Mouse (Mus musculus) intestine, embryonic 16.5 days (tissue): Measurements from ENCODE around the gene Wfdc15a. TPM values are rescaled to one million over a fixed set of nuclear protein-coding genes. Genes with fewer than 3 reads are reported as not detected.

Experiments
- ATAC-seq: fragments of 200-750 bp; cut with Nextera tagmentation; 2 replicates; pipeline ENCODE4 v1.8.0; 2017; ENCODE audit warnings: moderate TSS enrichment, moderate library complexity
- H3K27ac ChIP-seq: fragments of 300-500 bp; sonication (generic); 2 replicates; pipeline ENCODE4 v1.5.1; 2014; ENCODE audit warnings: mild to moderate bottlenecking, low read length
- H3K27me3 ChIP-seq: fragments of 300-500 bp; sonication (generic); replicated peaks from 2 replicates; pipeline ENCODE4 v1.6.1; 2014; ENCODE audit warnings: low read length, control low read depth, mixed read lengths; ENCODE audit not compliant: control insufficient read depth, insufficient read depth
- H3K36me3 ChIP-seq: fragments of 300-500 bp; sonication (generic); 2 replicates; pipeline ENCODE4 v1.6.1; 2014; ENCODE audit warnings: low read length, control low read depth; ENCODE audit not compliant: control insufficient read depth, insufficient read depth
- H3K4me1 ChIP-seq: fragments of 300-500 bp; sonication (generic); 2 replicates; pipeline ENCODE4 v1.6.1; 2014; ENCODE audit warnings: low read length, control low read depth, mixed read lengths; ENCODE audit not compliant: control insufficient read depth, insufficient read depth
- H3K4me2 ChIP-seq: fragments of 300-500 bp; sonication (generic); 2 replicates; pipeline ENCODE4 v1.6.1; 2014; ENCODE audit warnings: low read depth, low read length, control low read depth
- H3K4me3 ChIP-seq: fragments of 300-500 bp; sonication (generic); 2 replicates; pipeline ENCODE4 v1.5.1; 2014; ENCODE audit warnings: mild to moderate bottlenecking, low read length
- H3K9ac ChIP-seq: fragments of 300-500 bp; sonication (generic); 2 replicates; pipeline ENCODE4 v1.6.1; 2014; ENCODE audit warnings: low read depth, low read length
- H3K9me3 ChIP-seq: fragments of 300-500 bp; sonication (generic); 2 replicates; pipeline ENCODE4 v1.6.1; 2016; ENCODE audit warnings: low read length, control low read depth; ENCODE audit not compliant: control insufficient read depth
- WGBS: fragments of 180-500 bp; shearing (Covaris S2); extraction: QIAGEN DNeasy Blood & Tissue Kit; methylation state at CpG from one replicate; pipeline ENCODE4 v1.1.7; 2014; 5-methylcytosine and 5-hydroxymethylcytosine counted together
- polyA plus RNA-seq: library from polyadenylated mRNA; unstranded; fragments of >200 nt; fragmentation: Nextera tagmentation; extraction: Ambion mirVana; gene quantifications from 2 replicates; pipeline ENCODE4 v1.2.1, GENCODE M21; 2015

Wfdc15a gene
- polyA plus RNA-seq, 1 experiment from 2014 or later, result not detected

DNA sequence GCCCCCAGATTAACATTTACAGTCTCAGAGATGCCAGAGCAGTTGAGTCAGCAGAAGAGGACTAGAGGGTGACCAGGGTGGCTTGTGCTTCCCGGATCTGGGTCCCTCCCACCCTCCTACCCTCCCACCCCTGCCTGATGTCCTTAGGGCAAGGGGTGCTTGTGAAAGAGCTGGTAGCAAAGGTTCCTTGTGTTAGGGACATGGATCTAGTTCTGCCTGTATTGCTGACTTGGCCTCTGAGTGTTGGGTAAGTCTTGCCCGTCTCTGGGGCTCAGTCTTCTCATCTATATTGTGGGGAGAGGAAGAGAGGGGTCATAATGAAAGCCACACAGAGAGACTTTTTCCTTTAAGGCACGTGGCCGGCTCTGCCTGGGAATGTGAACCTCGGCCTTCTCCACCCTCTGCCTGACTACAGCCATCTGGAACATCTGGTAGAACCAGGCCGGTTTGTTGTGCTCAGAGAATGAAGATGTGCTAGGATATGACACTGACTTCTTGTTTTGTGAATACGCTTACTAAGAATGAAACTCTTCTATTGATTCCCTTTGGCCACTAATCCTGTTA lies 17.2 kb downstream of the Wfdc15a start, which contains the start of gene Wfdc5:
Gene Wfdc5, minus strand, starts transcription at position 51 of the 564 bp plus-strand sequence.
- Histone ChIP-seq H3K27me3 (no peaks in the 10 kb centered on the region; the same call in 1 of the 2 replicates), H3K9me3 (no peaks in the 10 kb centered on the region), H3K4me3 (no peak within 1 kb of the TSS), H3K4me2 (no peak within 1 kb of the TSS), H3K27ac (no peak within 1 kb of the TSS), H3K4me1 (no peaks in the 10 kb centered on the region), H3K36me3 (no peaks in the 10 kb centered on the region), H3K9ac (no peak within 1 kb of the TSS)
- 78% methylated on average over 7 of the region's 7 CpGs for WGBS
- ATAC-seq, result no peak

DNA sequence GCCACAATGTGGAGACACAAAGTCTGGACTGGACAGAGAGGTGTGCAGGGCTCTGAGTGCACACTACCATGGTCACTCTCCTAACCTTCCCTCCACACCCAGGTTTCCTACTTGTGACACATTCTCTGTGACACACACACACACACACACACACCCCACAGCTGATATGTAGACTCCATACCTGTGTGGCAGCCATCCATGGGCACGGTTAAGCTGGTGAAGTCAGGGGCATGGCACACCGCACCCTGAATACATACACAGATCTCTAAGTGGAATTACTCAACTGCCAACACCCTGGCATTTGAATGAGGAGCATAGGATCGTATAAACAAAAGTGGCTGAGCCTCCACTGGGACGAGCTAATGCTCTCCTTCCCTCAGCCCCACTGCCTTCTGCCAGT lies 19.2 kb downstream of the Wfdc15a start:
- no peak overlapping the region for H3K27ac ChIP-seq
- H3K9me3 ChIP-seq, result no peaks in the 10 kb centered on the region
- no peak for ATAC-seq
- no peaks in the 10 kb centered on the region for H3K36me3 ChIP-seq
- no peak overlapping the region for H3K4me2 ChIP-seq
- WGBS, result 76% methylated on average over 4 of the region's 4 CpGs
- H3K4me1 ChIP-seq, result no peaks in the 10 kb centered on the region
- no peaks in the 10 kb centered on the region; the same call in 1 of the 2 replicates for H3K27me3 ChIP-seq
- no peak overlapping the region for H3K4me3 ChIP-seq
- no peak overlapping the region for H3K9ac ChIP-seq

GRCm38 (mm10) chr2:164180124-164180523 lies 19.8 kb downstream of the Wfdc15a start:
- H3K9ac ChIP-seq, result no peak overlapping the region
- no peak for ATAC-seq
- H3K4me2 ChIP-seq, result no peak overlapping the region
- no peaks in the 10 kb centered on the region for H3K4me1 ChIP-seq
- H3K4me3 ChIP-seq, result no peak overlapping the region
- no peak overlapping the region for H3K27ac ChIP-seq
- no peaks in the 10 kb centered on the region for H3K36me3 ChIP-seq
- no peaks in the 10 kb centered on the region for H3K9me3 ChIP-seq
- H3K27me3 ChIP-seq, result no peaks in the 10 kb centered on the region; the same call in 1 of the 2 replicates
- WGBS, result 42% methylated on average over 3 of the region's 3 CpGs

- Histone ChIP-seq H3K27ac (no peak overlapping the region), H3K4me2 (no peak overlapping the region), H3K9ac (no peak overlapping the region), H3K4me3 (no peak overlapping the region), H3K27me3 (no peaks in the 10 kb centered on the region; the same call in 1 of the 2 replicates), H3K4me1 (no peaks in the 10 kb centered on the region), H3K9me3 (no peaks in the 10 kb centered on the region), H3K36me3 (no peaks in the 10 kb centered on the region)
- no peak for ATAC-seq
- WGBS, result 75% methylated on average over 5 of the region's 5 CpGs
Observed at GRCm38 (mm10) chr2:164177831-164178230, 22.1 kb downstream of the Wfdc15a start.

- peaks cover 7% of the 10 kb centered on the region for H3K4me1 ChIP-seq
- WGBS, result 87% methylated on average over 3 of the region's 3 CpGs
Observed at GRCm38 (mm10) chr2:164175850-164176249, 24.1 kb downstream of the Wfdc15a start.

GRCm38 (mm10) chr2:164174649-164175395 lies 25.1 kb downstream of the Wfdc15a start:
- Histone ChIP-seq H3K4me2 (no peak overlapping the region), H3K36me3 (no peaks in the 10 kb centered on the region), H3K9ac (no peak overlapping the region), H3K27me3 (peaks cover 21% of the 10 kb centered on the region), H3K4me3 (no peak overlapping the region), H3K9me3 (no peaks in the 10 kb centered on the region), H3K27ac (no peak overlapping the region), H3K4me1 (peaks cover 9% of the 10 kb centered on the region)
- ATAC-seq, result no peak
- 69% methylated on average over 8 of the region's 8 CpGs for WGBS

More at GRCm38 (mm10) chr2:164175850-164176249, 24.1 kb downstream of the Wfdc15a start:
- no peaks in the 10 kb centered on the region for H3K36me3 ChIP-seq
- H3K9me3 ChIP-seq, result no peaks in the 10 kb centered on the region
- peaks cover 11% of the 10 kb centered on the region for H3K27me3 ChIP-seq
- no peak for ATAC-seq
- H3K9ac ChIP-seq, result no peak overlapping the region
- H3K27ac ChIP-seq, result no peak overlapping the region
- H3K4me2 ChIP-seq, result no peak overlapping the region
- no peak overlapping the region for H3K4me3 ChIP-seq

DNA sequence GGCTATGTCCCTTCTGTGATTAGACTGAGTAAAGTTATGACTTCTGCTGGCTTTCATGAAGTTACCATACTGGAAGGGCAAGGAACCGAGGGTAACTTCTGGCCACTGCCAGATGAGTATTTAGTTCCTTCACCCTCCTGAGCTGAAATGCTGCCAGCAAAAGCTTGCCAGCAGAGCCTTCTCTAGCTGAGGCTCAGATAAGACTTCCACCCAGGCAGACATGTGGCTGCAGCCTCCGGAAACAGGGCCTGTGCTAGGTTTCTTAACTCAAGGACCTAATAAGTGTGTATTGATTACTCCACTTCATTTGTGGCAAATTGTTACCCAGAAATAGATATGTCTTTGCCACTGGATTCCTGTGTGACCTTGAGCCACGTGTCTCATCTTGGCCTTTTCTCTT lies 26.5 kb downstream of the Wfdc15a start:
- H3K27me3 ChIP-seq, result peaks cover 35% of the 10 kb centered on the region
- WGBS, result 64% methylated on average over 3 of the region's 3 CpGs

GRCm38 (mm10) chr2:164170902-164171301 lies 29.0 kb downstream of the Wfdc15a start, which contains the start of gene Kcns1:
Kcns1 (minus strand) TSS chr2:164171113.
- H3K9ac ChIP-seq, result peak within 1 kb of the TSS; percentile 46
- 2% methylated on average over 29 of the region's 29 CpGs for WGBS
- H3K4me2 ChIP-seq, result peak within 1 kb of the TSS; percentile 62
- H3K9me3 ChIP-seq, result no peaks in the 10 kb centered on the region
- H3K4me1 ChIP-seq, result peaks cover 18% of the 10 kb centered on the region
- H3K4me3 ChIP-seq, result peak within 1 kb of the TSS; percentile 41
- no peak within 1 kb of the TSS for H3K27ac ChIP-seq
- no peaks in the 10 kb centered on the region for H3K36me3 ChIP-seq
- peaks cover 59% of the 10 kb centered on the region for H3K27me3 ChIP-seq
- peak; percentile 18; the same call in 1 of the 2 replicates for ATAC-seq

More for the DNA sequence above, 26.5 kb downstream of the Wfdc15a start:
- Histone ChIP-seq H3K36me3 (no peaks in the 10 kb centered on the region), H3K4me1 (peaks cover 14% of the 10 kb centered on the region), H3K4me2 (no peak overlapping the region), H3K9ac (no peak overlapping the region), H3K4me3 (no peak overlapping the region), H3K9me3 (no peaks in the 10 kb centered on the region), H3K27ac (no peak overlapping the region)
- no peak for ATAC-seq

- Histone ChIP-seq H3K9me3 (no peaks in the 10 kb centered on the region), H3K27me3 (peaks cover 59% of the 10 kb centered on the region), H3K4me1 (peaks cover 18% of the 10 kb centered on the region), H3K27ac (no peak overlapping the region), H3K36me3 (no peaks in the 10 kb centered on the region), H3K4me2 (no peak overlapping the region; the same call in 1 of the 2 replicates), H3K4me3 (no peak overlapping the region), H3K9ac (no peak overlapping the region)
- no peak for ATAC-seq
- 6% methylated on average over 11 of the region's 11 CpGs for WGBS
Observed at GRCm38 (mm10) chr2:164170326-164170725, 29.6 kb downstream of the Wfdc15a start.
